Mouse (Mus musculus) forebrain, postnatal 0 days (tissue): ENCODE measurements around the gene Dand5. TPM values are rescaled to one million over a fixed set of nuclear protein-coding genes. Genes with fewer than 3 reads are reported as not detected.
A peak's percentile ranks its signal among the peaks of the same experiment; 100 is the strongest.

Experiments
- ATAC-seq: fragments of 200-750 bp; cut with Nextera tagmentation; 2 replicates; pipeline ENCODE4 v1.8.0; 2017; ENCODE audit warnings: mild to moderate bottlenecking, moderate library complexity
- DNase-seq: peaks from one replicate; pipeline ENCODE4 v3.0.0-alpha.2; 2015
- H3K27ac ChIP-seq: fragments of 300-500 bp; sonication (generic); 2 replicates; pipeline ENCODE4 v1.5.1; 2014; ENCODE audit warnings: low read depth, mild to moderate bottlenecking, antibody characterized with exemption, low read length, moderate library complexity, mixed read lengths
- H3K27me3 ChIP-seq: fragments of 300-500 bp; sonication (generic); 2 replicates; pipeline ENCODE4 v1.6.1; 2014; ENCODE audit warnings: mild to moderate bottlenecking, low read length, mixed read lengths; ENCODE audit not compliant: insufficient read depth
- H3K36me3 ChIP-seq: fragments of 300-500 bp; sonication (generic); 2 replicates; pipeline ENCODE4 v1.6.1; 2014; ENCODE audit warnings: mild to moderate bottlenecking, moderate library complexity; ENCODE audit not compliant: insufficient read depth
- H3K4me1 ChIP-seq: fragments of 300-500 bp; sonication (generic); 2 replicates; pipeline ENCODE4 v1.6.1; 2014; ENCODE audit warnings: antibody characterized with exemption; ENCODE audit not compliant: insufficient read depth
- H3K4me2 ChIP-seq: fragments of 300-500 bp; sonication (generic); 2 replicates; pipeline ENCODE4 v1.6.1; 2014; ENCODE audit warnings: low read depth, mild to moderate bottlenecking, moderate library complexity
- H3K4me3 ChIP-seq: fragments of 300-500 bp; sonication (generic); 2 replicates; pipeline ENCODE4 v1.5.1; 2014; ENCODE audit warnings: low read depth, low read length, mixed read lengths
- H3K9ac ChIP-seq: fragments of 300-500 bp; sonication (generic); 2 replicates; pipeline ENCODE4 v1.6.1; 2014; ENCODE audit warnings: mild to moderate bottlenecking
- H3K9me3 ChIP-seq: fragments of 300-500 bp; sonication (generic); 2 replicates; pipeline ENCODE4 v1.6.1; 2016; ENCODE audit warnings: low read length
- CTCF ChIP-seq: sonication (generic); IDR thresholded peaks from 2 replicates; pipeline ENCODE4 v1.5.1; 2016; ENCODE audit warnings: antibody characterized with exemption, control low read depth, low read depth
- WGBS: fragments of 180-500 bp; shearing (Covaris S2); extraction: QIAGEN DNeasy Blood & Tissue Kit; methylation state at CpG from one replicate; pipeline ENCODE4 v1.1.7; 2014; 5-methylcytosine and 5-hydroxymethylcytosine counted together
- microRNA-seq, 2 experiments: library from miRNA; unstranded; fragments of <30 nt; microRNA quantifications; one replicate each; pipeline ENCODE4; 2016
- polyA plus RNA-seq: library from polyadenylated mRNA; unstranded; fragments of >200 nt; fragmentation: Nextera tagmentation; extraction: Ambion mirVana; gene quantifications from 2 replicates; pipeline ENCODE4 v1.2.1, GENCODE M21; 2015
- total RNA-seq: library from RNA; depleted of rRNA; stranded (reverse); fragments of >200 nt; gene quantifications from 2 replicates; pipeline ENCODE4 v1.2.3, GENCODE M21; 2014; rRNA removed

The Dand5 gene
- total and polyA plus RNA-seq, 2 experiments from 2014 or later = 6.9 to 10.0 TPM

DNA sequence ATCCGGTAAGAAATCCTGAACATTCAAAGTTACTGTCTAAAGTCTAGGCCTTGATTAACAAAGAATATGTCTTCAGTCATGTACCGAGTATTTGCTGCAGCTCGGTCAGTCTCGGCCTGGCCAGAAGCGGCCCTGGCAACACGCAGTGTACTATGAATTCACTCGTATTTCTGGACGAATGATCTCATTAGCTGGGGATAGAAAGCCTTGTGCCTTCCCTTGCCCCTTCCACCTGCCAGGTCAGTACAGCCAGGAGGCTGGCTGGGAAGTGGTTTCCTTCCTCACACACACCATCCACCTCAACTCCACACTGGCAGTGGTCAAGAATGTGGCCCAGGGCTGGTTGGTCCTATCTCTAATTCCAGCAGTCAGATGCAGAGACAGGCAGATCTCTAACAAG is 53.3 kb downstream of the Dand5 start:
- Histone ChIP-seq H3K4me2 (peak overlapping the region; percentile 71), H3K4me1 (0 out of 2 replicates have a peak, but pooled peaks cover 5% of the 10 kb centered on the region), H3K36me3 (peaks cover 12% of the 10 kb centered on the region; the same call in 1 of the 2 replicates), H3K4me3 (peak overlapping the region; percentile 48), H3K27ac (peak overlapping the region; percentile 95), H3K9me3 (no peaks in the 10 kb centered on the region), H3K27me3 (no peaks in the 10 kb centered on the region), H3K9ac (peak overlapping the region; percentile 57)
- ATAC-seq (no peak), DNase-seq (no peak)
- no peak for TF ChIP-seq CTCF
- WGBS = 59% methylated on average over 8 of the region's 8 CpGs

DNA sequence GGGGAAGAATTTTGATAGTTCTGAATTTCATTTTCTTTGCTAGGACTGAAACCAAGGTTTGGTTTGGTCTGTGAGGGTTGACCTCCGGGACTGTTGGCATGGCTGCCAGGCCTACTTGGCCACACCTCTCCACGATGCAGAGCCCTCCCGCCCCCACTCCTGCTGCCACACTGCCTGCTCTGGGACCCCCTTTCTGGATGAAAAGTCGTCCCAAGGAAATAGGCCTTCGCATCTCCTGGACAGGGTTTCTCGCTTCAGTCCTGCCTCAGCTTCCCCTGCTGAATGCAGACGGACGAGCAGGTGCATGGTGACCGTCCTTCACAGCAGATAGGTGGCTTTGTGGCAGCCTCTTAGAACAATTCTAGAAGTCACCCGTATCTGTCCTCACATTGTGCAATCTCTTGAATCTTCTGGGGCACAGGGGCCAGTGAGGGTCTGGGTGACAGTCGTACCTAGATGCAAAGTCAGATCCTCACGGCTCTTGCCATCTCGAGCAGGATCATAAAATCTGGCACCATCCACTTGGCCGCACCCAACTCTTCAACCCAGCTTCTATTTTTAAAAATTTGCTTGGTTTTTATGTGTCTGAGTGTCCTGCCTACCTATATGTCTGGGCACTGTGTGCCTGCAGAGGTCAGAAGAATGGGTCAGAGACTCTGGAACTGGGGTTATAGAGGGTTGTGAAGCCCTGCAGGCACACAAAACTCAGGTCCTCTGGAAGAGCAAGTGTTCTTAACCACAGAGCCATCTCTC is 54.1 kb downstream of the Dand5 start:
- Histone ChIP-seq H3K4me2 (peak overlapping the region; percentile 71), H3K4me3 (peak overlapping the region; percentile 48), H3K9ac (peak overlapping the region; percentile 57), H3K27me3 (no peaks in the 10 kb centered on the region), H3K4me1 (0 out of 2 replicates have a peak, but pooled peaks cover 5% of the 10 kb centered on the region), H3K36me3 (peaks cover 12% of the 10 kb centered on the region; the same call in 1 of the 2 replicates), H3K27ac (peak overlapping the region; percentile 95), H3K9me3 (no peaks in the 10 kb centered on the region)
- no peak for TF ChIP-seq CTCF
- ATAC-seq = no peak
- DNase-seq = no peak
- 61% methylated on average over 14 of the region's 14 CpGs for WGBS

DNA sequence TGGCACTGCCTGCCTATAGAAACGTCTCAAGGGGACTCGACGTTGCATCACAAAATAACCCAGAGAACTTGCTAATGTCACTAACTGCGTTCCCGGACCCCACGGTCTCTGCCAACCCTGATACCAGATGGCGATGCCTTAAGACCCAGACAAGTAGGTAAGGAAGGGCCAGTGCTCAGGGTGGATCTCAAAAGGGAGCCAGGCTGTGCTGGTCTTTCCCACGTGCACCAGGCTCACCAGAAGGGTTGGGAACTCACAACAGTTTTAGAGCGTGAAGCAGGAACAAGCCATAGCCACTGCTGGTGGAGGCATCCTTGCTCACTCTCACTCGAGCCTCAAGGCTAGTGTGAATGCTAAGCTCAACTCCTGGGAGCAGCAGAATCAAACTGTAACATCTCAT is 55.4 kb downstream of the Dand5 start:
- H3K27me3 ChIP-seq = no peaks in the 10 kb centered on the region
- H3K4me1 ChIP-seq = 0 out of 2 replicates have a peak, but pooled peaks cover 8% of the 10 kb centered on the region
- H3K9me3 ChIP-seq = no peaks in the 10 kb centered on the region
- DNase-seq (no peak), ATAC-seq (no peak)
- peak overlapping the region; percentile 54 for H3K27ac ChIP-seq
- WGBS = 60% methylated on average over 10 of the region's 10 CpGs
- H3K36me3 ChIP-seq = peaks cover 21% of the 10 kb centered on the region
- peak overlapping the region; percentile 71 for H3K4me2 ChIP-seq
- TF ChIP-seq CTCF = no peak
- H3K4me3 ChIP-seq = peak overlapping the region; percentile 48
- peak overlapping the region; percentile 57 for H3K9ac ChIP-seq

GRCm38 (mm10) chr8:84766422-84766821 is 56.2 kb downstream of the Dand5 start:
- H3K4me1 ChIP-seq = 0 out of 2 replicates have a peak, but pooled peaks cover 8% of the 10 kb centered on the region
- peak overlapping the region; percentile 54 for H3K27ac ChIP-seq
- peaks cover 29% of the 10 kb centered on the region for H3K36me3 ChIP-seq
- peak overlapping the region; percentile 48 for H3K4me3 ChIP-seq
- ATAC-seq (no peak), DNase-seq (peak; percentile 52)
- no peak for TF ChIP-seq CTCF
- H3K9ac ChIP-seq = peak overlapping the region; percentile 57
- no peaks in the 10 kb centered on the region for H3K9me3 ChIP-seq
- no peaks in the 10 kb centered on the region for H3K27me3 ChIP-seq
- peak overlapping the region; percentile 71 for H3K4me2 ChIP-seq
- WGBS = 34% methylated on average over 9 of the region's 9 CpGs

DNA sequence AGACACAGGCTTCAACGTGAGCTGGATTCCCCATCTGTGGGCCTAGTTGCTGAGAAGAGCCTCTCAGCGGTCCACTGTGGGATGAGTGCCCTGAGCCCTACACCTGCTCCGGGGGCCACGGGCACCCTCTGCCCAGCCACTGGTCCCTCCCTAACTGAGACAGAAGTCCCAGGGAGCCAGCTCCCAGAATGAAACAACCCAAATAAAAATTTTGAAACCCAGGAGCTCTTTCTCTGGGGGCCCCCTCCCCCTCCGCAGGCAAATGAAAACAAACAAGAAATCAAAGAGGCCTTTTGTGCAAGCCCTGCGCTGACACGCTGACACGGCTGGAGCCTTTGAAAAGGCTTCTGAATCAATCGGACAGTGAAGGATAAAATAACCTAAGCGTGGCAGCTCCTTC is 57.0 kb downstream of the Dand5 start:
- Histone ChIP-seq H3K9me3 (no peaks in the 10 kb centered on the region), H3K4me3 (peak overlapping the region; percentile 48), H3K4me1 (peaks cover 13% of the 10 kb centered on the region), H3K36me3 (peaks cover 29% of the 10 kb centered on the region), H3K27me3 (no peaks in the 10 kb centered on the region), H3K27ac (peak overlapping the region; percentile 54), H3K9ac (peak overlapping the region; percentile 57), H3K4me2 (peak overlapping the region; percentile 71)
- no peak for DNase-seq
- WGBS = 5% methylated on average over 10 of the region's 10 CpGs
- no peak for TF ChIP-seq CTCF
- no peak for ATAC-seq

Small RNA genes within 50 kb of the gene (microRNA-seq; reads per million reads assigned to microRNA genes)
- gene Mir7069 = 1.6 to 4.3 reads per million in 2 experiments

Other genes with a start within 250 kb of the Dand5 start
- gene Ier2, start 160.0 kb downstream of the Dand5 start, total RNA-seq = 4.8 and 8.5 TPM in 2 replicates
- 19.3 and 22.7 TPM in 2 replicates for gene Ier2, start 160.0 kb downstream of the Dand5 start, polyA plus RNA-seq
- gene Trmt1, start 136.5 kb downstream of the Dand5 start, total RNA-seq = 89.5 and 94.8 TPM in 2 replicates
- gene Trmt1, start 136.5 kb downstream of the Dand5 start, polyA plus RNA-seq = 59.8 and 67.5 TPM in 2 replicates
- 65.9 and 78.2 TPM in 2 replicates for gene Nacc1, start 135.0 kb downstream of the Dand5 start, total RNA-seq
- gene Nacc1, start 135.0 kb downstream of the Dand5 start, polyA plus RNA-seq = 14.6 and 14.7 TPM in 2 replicates
- 2.2 and 2.7 TPM in 2 replicates for gene Lyl1, start 121.4 kb downstream of the Dand5 start, total RNA-seq
- gene Lyl1, start 121.4 kb downstream of the Dand5 start, polyA plus RNA-seq = 2.4 and 2.5 TPM in 2 replicates
- gene G430095P16Rik, start 99.8 kb downstream of the Dand5 start, total RNA-seq = not detected in 2 replicates
- 0.56 and 1.0 TPM in 2 replicates for gene G430095P16Rik, start 99.8 kb downstream of the Dand5 start, polyA plus RNA-seq
- 111 and 116 TPM in 2 replicates for gene Nfix, start 22.5 kb downstream of the Dand5 start, total RNA-seq
- gene Nfix, start 22.5 kb downstream of the Dand5 start, polyA plus RNA-seq = 347 and 376 TPM in 2 replicates
- 24.7 and 28.7 TPM in 2 replicates for gene Gadd45gip1, start 8.7 kb upstream of the Dand5 start, total RNA-seq
- gene Gadd45gip1, start 8.7 kb upstream of the Dand5 start, polyA plus RNA-seq = 36.7 and 40.8 TPM in 2 replicates
- gene Rad23a, start 17.8 kb upstream of the Dand5 start, total RNA-seq = 32.2 and 55.3 TPM in 2 replicates
- 63.5 and 77.4 TPM in 2 replicates for gene Rad23a, start 17.8 kb upstream of the Dand5 start, polyA plus RNA-seq
- 470 and 505 TPM in 2 replicates for gene Calr, start 24.1 kb upstream of the Dand5 start, total RNA-seq
- 354 and 405 TPM in 2 replicates for gene Calr, start 24.1 kb upstream of the Dand5 start, polyA plus RNA-seq
- 77.1 and 91.2 TPM in 2 replicates for gene Farsa, start 34.2 kb upstream of the Dand5 start, total RNA-seq
- 100 and 103 TPM in 2 replicates for gene Farsa, start 34.2 kb upstream of the Dand5 start, polyA plus RNA-seq
- gene Syce2, start 49.3 kb upstream of the Dand5 start, total RNA-seq = 27.5 and 32.2 TPM in 2 replicates
- 77.9 and 78.2 TPM in 2 replicates for gene Syce2, start 49.3 kb upstream of the Dand5 start, polyA plus RNA-seq
- 28.9 and 31.5 TPM in 2 replicates for gene Gcdh, start 71.1 kb upstream of the Dand5 start, total RNA-seq
- 21.3 and 27.5 TPM in 2 replicates for gene Gcdh, start 71.1 kb upstream of the Dand5 start, polyA plus RNA-seq
- 0.46 TPM in 1 of 2 replicates, not detected in the other for gene Klf1, start 79.1 kb upstream of the Dand5 start, total RNA-seq
- gene Klf1, start 79.1 kb upstream of the Dand5 start, polyA plus RNA-seq = 0.50 and 0.77 TPM in 2 replicates
- 3.6 and 3.7 TPM in 2 replicates for gene Dnase2a, start 85.7 kb upstream of the Dand5 start, total RNA-seq
- 6.3 and 7.1 TPM in 2 replicates for gene Dnase2a, start 85.7 kb upstream of the Dand5 start, polyA plus RNA-seq
- gene Mast1, start 114.5 kb upstream of the Dand5 start, total RNA-seq = 39.7 and 57.7 TPM in 2 replicates
- 44.2 and 63.8 TPM in 2 replicates for gene Mast1, start 114.5 kb upstream of the Dand5 start, polyA plus RNA-seq
- gene Rtbdn, start 124.2 kb upstream of the Dand5 start, total RNA-seq = 4.8 and 10.4 TPM in 2 replicates
- gene Rtbdn, start 124.2 kb upstream of the Dand5 start, polyA plus RNA-seq = 1.7 and 3.5 TPM in 2 replicates
- not detected in 2 replicates for gene Gm49661, start 146.6 kb upstream of the Dand5 start, total RNA-seq
- gene Gm49661, start 146.6 kb upstream of the Dand5 start, polyA plus RNA-seq = not detected in 2 replicates
- gene Prdx2, start 146.8 kb upstream of the Dand5 start, total RNA-seq = 814 and 983 TPM in 2 replicates
- 974 and 1,110 TPM in 2 replicates for gene Prdx2, start 146.8 kb upstream of the Dand5 start, polyA plus RNA-seq
- 39.8 and 42.7 TPM in 2 replicates for gene Rnaseh2a, start 146.9 kb upstream of the Dand5 start, total RNA-seq
- 52.2 and 56.3 TPM in 2 replicates for gene Rnaseh2a, start 146.9 kb upstream of the Dand5 start, polyA plus RNA-seq
- 21.9 and 22.2 TPM in 2 replicates for gene Junb, start 155.9 kb upstream of the Dand5 start, total RNA-seq
- 10.1 and 15.9 TPM in 2 replicates for gene Junb, start 155.9 kb upstream of the Dand5 start, polyA plus RNA-seq
- 30.3 and 32.5 TPM in 2 replicates for gene Hook2, start 167.8 kb upstream of the Dand5 start, total RNA-seq
- gene Hook2, start 167.8 kb upstream of the Dand5 start, polyA plus RNA-seq = 22.6 and 28.7 TPM in 2 replicates
- not detected in 2 replicates for gene Best2, start 191.7 kb upstream of the Dand5 start, total RNA-seq
- 0.11 and 0.15 TPM in 2 replicates for gene Best2, start 191.7 kb upstream of the Dand5 start, polyA plus RNA-seq
- 136 and 160 TPM in 2 replicates for gene Asna1, start 202.5 kb upstream of the Dand5 start, total RNA-seq
- gene Asna1, start 202.5 kb upstream of the Dand5 start, polyA plus RNA-seq = 153 and 180 TPM in 2 replicates
- 338 and 447 TPM in 2 replicates for gene Trir, start 204.0 kb upstream of the Dand5 start, total RNA-seq
- gene Trir, start 204.0 kb upstream of the Dand5 start, polyA plus RNA-seq = 161 and 178 TPM in 2 replicates
- gene Tnpo2, start 214.1 kb upstream of the Dand5 start, total RNA-seq = 129 and 155 TPM in 2 replicates
- 40.4 and 52.3 TPM in 2 replicates for gene Tnpo2, start 214.1 kb upstream of the Dand5 start, polyA plus RNA-seq
- 106 and 115 TPM in 2 replicates for gene Fbxw9, start 237.2 kb upstream of the Dand5 start, total RNA-seq
- gene Fbxw9, start 237.2 kb upstream of the Dand5 start, polyA plus RNA-seq = 79.8 and 87.4 TPM in 2 replicates
- gene Gm5741, start 245.2 kb upstream of the Dand5 start, total RNA-seq = not detected in 2 replicates
- 0.74 and 3.0 TPM in 2 replicates for gene Gm5741, start 245.2 kb upstream of the Dand5 start, polyA plus RNA-seq
- gene Dhps, start 248.9 kb upstream of the Dand5 start, total RNA-seq = 63.1 and 74.3 TPM in 2 replicates
- gene Dhps, start 248.9 kb upstream of the Dand5 start, polyA plus RNA-seq = 104 and 118 TPM in 2 replicates